11 mouse cellular contexts compared by ENCODE assay signal in genomic region chr7:19302264-19303045, GRCm38 (mm10). TPM values are rescaled to one million over a fixed set of nuclear protein-coding genes. Genes with fewer than 3 reads are reported as not detected.
DNase-seq lines count a peak whose midpoint lies in the region; ATAC-seq and TF ChIP-seq lines count a peak whose summit lies in the region.
"Had no signal": no experiment of that assay in that cellular context is flagged by ENCODE, and none has a peak within 500 bp of the region (broad histone marks: within the 10 kb centered on the region; RNA-seq: fewer than 3 reads in every experiment).

No protein-coding gene starts in this region.

- DNase-seq in forebrain, embryonic 14.5 days (ENCODE audit: low spot score): no peak
- no peak for DNase-seq in lung, postnatal 0 days (ENCODE audit: low spot score)
- DNase-seq: layer of hippocampus, postnatal 36 days had no signal

- no peaks in the 10 kb centered on the region for H3K9me3 ChIP-seq in megakaryocyte, embryonic 14.5 days
- no peaks in the 10 kb centered on the region for H3K9me3 ChIP-seq in forebrain, embryonic 14.5 days (replicated peaks; ENCODE audit: control insufficient read depth, low read length)
- no peaks in the 10 kb centered on the region for H3K9me3 ChIP-seq in intestine, postnatal 0 days (ENCODE audit: control insufficient read depth)
- H3K9me3 ChIP-seq in lung, postnatal 0 days (ENCODE audit: low read length): no peaks in the 10 kb centered on the region

- peak overlapping the region; percentile 88 for H3K4me3 ChIP-seq in megakaryocyte, embryonic 14.5 days (replicated peaks)
- peak overlapping the region; percentile 42; the same call in 1 of the 2 replicates for H3K4me3 ChIP-seq in forebrain, embryonic 14.5 days (ENCODE audit: low read depth, low read length)
- H3K4me3 ChIP-seq in intestine, postnatal 0 days (ENCODE audit: low read depth, low read length): 0 out of 2 replicates have a peak overlapping the region, but pooled peaks have one; percentile 43
- H3K4me3 ChIP-seq in olfactory bulb, adult 2 months (ENCODE audit: insufficient read depth, low read depth, low read length): peak overlapping the region; percentile 9; the same call in 1 of the 2 replicates
- no peak overlapping the region for H3K4me3 ChIP-seq in lung, postnatal 0 days (ENCODE audit: low read depth, low read length)

- 54% methylated on average over 13 of the region's 13 CpGs for WGBS in forebrain, embryonic 14.5 days
- WGBS in intestine, postnatal 0 days: 57% methylated on average over 13 of the region's 13 CpGs
- WGBS in olfactory bulb, adult 2 months: 57% methylated on average over 13 of the region's 13 CpGs
- WGBS in lung, postnatal 0 days: 52% methylated on average over 13 of the region's 13 CpGs

- H3K9ac ChIP-seq in forebrain, embryonic 14.5 days (ENCODE audit: low read length): peak overlapping the region; percentile 42; the same call in 1 of the 2 replicates
- no peak overlapping the region for H3K9ac ChIP-seq in intestine, postnatal 0 days (ENCODE audit: low read depth, low read length)
- no peak overlapping the region for H3K9ac ChIP-seq in lung, postnatal 0 days (replicated peaks; ENCODE audit: low read depth)

- ATAC-seq in megakaryocyte, adult 5-6 weeks (ENCODE audit: poor library complexity, severe bottlenecking): no peak
- ATAC-seq in forebrain, embryonic 14.5 days: no peak
- ATAC-seq in intestine, postnatal 0 days: no peak
- no peak for ATAC-seq in lung, postnatal 0 days
- no peak for ATAC-seq in erythroblast, adult 5-6 weeks (replicated peaks; ENCODE audit: low FRiP score, poor library complexity, severe bottlenecking)

- no peak overlapping the region for H3K27ac ChIP-seq in forebrain, embryonic 14.5 days (ENCODE audit: low read depth, low read length)
- no peak overlapping the region for H3K27ac ChIP-seq in intestine, postnatal 0 days (ENCODE audit: low read depth, low read length)
- no peak overlapping the region for H3K27ac ChIP-seq in olfactory bulb, adult 2 months (ENCODE audit: insufficient read depth, low read depth, low read length)
- H3K27ac ChIP-seq in lung, postnatal 0 days (ENCODE audit: low read length): no peak overlapping the region
- H3K27ac ChIP-seq: macrophage had no signal

- no peak for TF ChIP-seq CTCF in intestine, postnatal 0 days (IDR thresholded peaks at IDR 0.05; ENCODE audit: low read depth)
- TF ChIP-seq CTCF in olfactory bulb, adult 2 months (IDR thresholded peaks at IDR 0.05; ENCODE audit: insufficient read depth, low read depth, low read length): no peak
- no peak for TF ChIP-seq CTCF in lung, postnatal 0 days (IDR thresholded peaks at IDR 0.05)

- TF ChIP-seq EP300 in lung, postnatal 0 days (IDR thresholded peaks at IDR 0.05): no peak

- no peak for TF ChIP-seq POLR2A in olfactory bulb, adult 2 months (IDR thresholded peaks at IDR 0.05; ENCODE audit: insufficient read depth, low read depth, low read length)

- H3K36me3 ChIP-seq in megakaryocyte, embryonic 14.5 days (replicated peaks; ENCODE audit: low read length): no peaks in the 10 kb centered on the region
- H3K36me3 ChIP-seq in forebrain, embryonic 14.5 days (ENCODE audit: control insufficient read depth, insufficient read depth, low read length): no peaks in the 10 kb centered on the region
- H3K36me3 ChIP-seq in intestine, postnatal 0 days (ENCODE audit: control insufficient read depth, insufficient read depth): no peaks in the 10 kb centered on the region
- no peaks in the 10 kb centered on the region for H3K36me3 ChIP-seq in lung, postnatal 0 days (ENCODE audit: insufficient read depth, low read length)

- H3K4me1 ChIP-seq in megakaryocyte, embryonic 14.5 days: peaks cover 63% of the 10 kb centered on the region
- peaks cover 4% of the 10 kb centered on the region; the same call in 1 of the 2 replicates for H3K4me1 ChIP-seq in forebrain, embryonic 14.5 days (ENCODE audit: control insufficient read depth, insufficient read depth, low read length)
- H3K4me1 ChIP-seq in intestine, postnatal 0 days (replicated peaks; ENCODE audit: control insufficient read depth, insufficient read depth, low read length): peaks cover 4% of the 10 kb centered on the region
- H3K4me1 ChIP-seq in olfactory bulb, adult 2 months (ENCODE audit: control insufficient read depth, insufficient read depth, low read length): peaks cover 33% of the 10 kb centered on the region
- H3K4me1 ChIP-seq in lung, postnatal 0 days (ENCODE audit: insufficient read depth, low read depth, low read length): peaks cover 10% of the 10 kb centered on the region; the same call in 1 of the 2 replicates

- H3K4me2 ChIP-seq in forebrain, embryonic 14.5 days (ENCODE audit: low read length): peak overlapping the region; percentile 48
- no peak overlapping the region for H3K4me2 ChIP-seq in intestine, postnatal 0 days (replicated peaks; ENCODE audit: low read depth)
- no peak overlapping the region for H3K4me2 ChIP-seq in lung, postnatal 0 days (replicated peaks; ENCODE audit: low read depth, low read length)

- H3K27me3 ChIP-seq in megakaryocyte, embryonic 14.5 days (replicated peaks): peaks cover 51% of the 10 kb centered on the region
- H3K27me3 ChIP-seq in forebrain, embryonic 14.5 days (replicated peaks; ENCODE audit: control insufficient read depth, insufficient read depth, low read length): peaks cover 48% of the 10 kb centered on the region
- H3K27me3 ChIP-seq in intestine, postnatal 0 days (replicated peaks; ENCODE audit: control insufficient read depth, insufficient read depth, low read length): peaks cover 60% of the 10 kb centered on the region
- peaks cover 52% of the 10 kb centered on the region for H3K27me3 ChIP-seq in lung, postnatal 0 days (replicated peaks; ENCODE audit: insufficient read depth, low read length)
- H3K27me3 ChIP-seq: Patski had no signal

RNA-seq across cellular contexts. Expression of gene Fosb, which starts 7.4 kb away (rescaled TPM):
- 12.9 and 33.1 TPM in 2 replicates for polyA plus RNA-seq in megakaryocyte, embryonic 14.5 days (2012; ENCODE audit: insufficient read depth, low replicate concordance)
- total RNA-seq in megakaryocyte, adult 5-6 weeks (2015): 24.0 and 25.4 TPM in 2 replicates
- total RNA-seq in megakaryocyte, adult 5-6 weeks (2017): 26.9 and 30.4 TPM in 2 replicates
- 0.17 TPM in 1 of 2 replicates, not detected in the other for polyA plus RNA-seq in forebrain, embryonic 14.5 days (2014; fragmentation: Nextera tagmentation; extraction: Ambion mirVana)
- 0.12 and 0.54 TPM in 2 replicates for polyA plus RNA-seq in intestine, postnatal 0 days (2015; fragmentation: Nextera tagmentation; extraction: Ambion mirVana)
- not detected in 2 replicates for polyA plus RNA-seq in olfactory bulb, adult 2 months (2012; ENCODE audit: insufficient read depth, insufficient read length, low replicate concordance, missing spikeins)
- 0.17 and 0.44 TPM in 2 replicates for polyA plus RNA-seq in lung, postnatal 0 days (2015; fragmentation: Nextera tagmentation; extraction: Ambion mirVana)
- total RNA-seq in erythroblast, adult 5-6 weeks (2015; ENCODE audit: low replicate concordance): 2.9 and 3.1 TPM in 2 replicates
- total RNA-seq in erythroblast, adult 5-6 weeks (2017; ENCODE audit: low replicate concordance): 2.2 and 3.8 TPM in 2 replicates

RNA-seq across cellular contexts. Expression of gene Rtn2, which starts 20.0 kb away (rescaled TPM):
- polyA plus RNA-seq in megakaryocyte, embryonic 14.5 days (2012; ENCODE audit: insufficient read depth, low replicate concordance): 6.1 and 8.4 TPM in 2 replicates
- total RNA-seq in megakaryocyte, adult 5-6 weeks (2015): 0.48 TPM in 1 of 2 replicates, not detected in the other
- not detected in 2 replicates for total RNA-seq in megakaryocyte, adult 5-6 weeks (2017)
- polyA plus RNA-seq in forebrain, embryonic 14.5 days (2014; fragmentation: Nextera tagmentation; extraction: Ambion mirVana): 102 and 109 TPM in 2 replicates
- polyA plus RNA-seq in intestine, postnatal 0 days (2015; fragmentation: Nextera tagmentation; extraction: Ambion mirVana): 7.1 and 9.3 TPM in 2 replicates
- not detected in 2 replicates for polyA plus RNA-seq in olfactory bulb, adult 2 months (2012; ENCODE audit: insufficient read depth, insufficient read length, low replicate concordance, missing spikeins)
- 23.8 and 26.6 TPM in 2 replicates for polyA plus RNA-seq in lung, postnatal 0 days (2015; fragmentation: Nextera tagmentation; extraction: Ambion mirVana)
- not detected in 2 replicates for total RNA-seq in erythroblast, adult 5-6 weeks (2015; ENCODE audit: low replicate concordance)
- not detected in 2 replicates for total RNA-seq in erythroblast, adult 5-6 weeks (2017; ENCODE audit: low replicate concordance)

RNA-seq across cellular contexts. Expression of gene Ppm1n, which starts 22.6 kb away (rescaled TPM):
- not detected in 2 replicates for polyA plus RNA-seq in megakaryocyte, embryonic 14.5 days (2012; ENCODE audit: insufficient read depth, low replicate concordance)
- total RNA-seq in megakaryocyte, adult 5-6 weeks (2015): not detected in 2 replicates
- not detected in 2 replicates for total RNA-seq in megakaryocyte, adult 5-6 weeks (2017)
- 0.30 and 0.67 TPM in 2 replicates for polyA plus RNA-seq in forebrain, embryonic 14.5 days (2014; fragmentation: Nextera tagmentation; extraction: Ambion mirVana)
- 0.12 and 0.14 TPM in 2 replicates for polyA plus RNA-seq in intestine, postnatal 0 days (2015; fragmentation: Nextera tagmentation; extraction: Ambion mirVana)
- not detected in 2 replicates for polyA plus RNA-seq in olfactory bulb, adult 2 months (2012; ENCODE audit: insufficient read depth, insufficient read length, low replicate concordance, missing spikeins)
- polyA plus RNA-seq in lung, postnatal 0 days (2015; fragmentation: Nextera tagmentation; extraction: Ambion mirVana): not detected in 2 replicates
- total RNA-seq in erythroblast, adult 5-6 weeks (2015; ENCODE audit: low replicate concordance): not detected in 2 replicates
- not detected in 2 replicates for total RNA-seq in erythroblast, adult 5-6 weeks (2017; ENCODE audit: low replicate concordance)
- total RNA-seq: common myeloid progenitor, adult 5-6 weeks had no signal
- polyA plus RNA-seq: macrophage had no signal

RNA-seq across cellular contexts. Expression of gene Vasp, which starts 30.8 kb away (rescaled TPM):
- polyA plus RNA-seq in megakaryocyte, embryonic 14.5 days (2012; ENCODE audit: insufficient read depth, low replicate concordance): 828 and 2,423 TPM in 2 replicates
- 122 and 129 TPM in 2 replicates for total RNA-seq in megakaryocyte, adult 5-6 weeks (2015)
- total RNA-seq in megakaryocyte, adult 5-6 weeks (2017): 180 and 227 TPM in 2 replicates
- 27.1 and 32.3 TPM in 2 replicates for polyA plus RNA-seq in forebrain, embryonic 14.5 days (2014; fragmentation: Nextera tagmentation; extraction: Ambion mirVana)
- 98.5 and 106 TPM in 2 replicates for polyA plus RNA-seq in intestine, postnatal 0 days (2015; fragmentation: Nextera tagmentation; extraction: Ambion mirVana)
- not detected in 2 replicates for polyA plus RNA-seq in olfactory bulb, adult 2 months (2012; ENCODE audit: insufficient read depth, insufficient read length, low replicate concordance, missing spikeins)
- 109 and 121 TPM in 2 replicates for polyA plus RNA-seq in lung, postnatal 0 days (2015; fragmentation: Nextera tagmentation; extraction: Ambion mirVana)
- total RNA-seq in erythroblast, adult 5-6 weeks (2015; ENCODE audit: low replicate concordance): 34.6 and 35.9 TPM in 2 replicates
- total RNA-seq in erythroblast, adult 5-6 weeks (2017; ENCODE audit: low replicate concordance): 32.5 and 56.6 TPM in 2 replicates

RNA-seq across cellular contexts. Expression of gene Ercc1, which starts 42.1 kb away (rescaled TPM):
- 36.5 and 52.2 TPM in 2 replicates for polyA plus RNA-seq in megakaryocyte, embryonic 14.5 days (2012; ENCODE audit: insufficient read depth, low replicate concordance)
- 18.9 and 26.4 TPM in 2 replicates for total RNA-seq in megakaryocyte, adult 5-6 weeks (2015)
- 17.5 and 21.4 TPM in 2 replicates for total RNA-seq in megakaryocyte, adult 5-6 weeks (2017)
- polyA plus RNA-seq in forebrain, embryonic 14.5 days (2014; fragmentation: Nextera tagmentation; extraction: Ambion mirVana): 99.5 and 101 TPM in 2 replicates
- polyA plus RNA-seq in intestine, postnatal 0 days (2015; fragmentation: Nextera tagmentation; extraction: Ambion mirVana): 22.1 and 27.1 TPM in 2 replicates
- polyA plus RNA-seq in olfactory bulb, adult 2 months (2012; ENCODE audit: insufficient read depth, insufficient read length, low replicate concordance, missing spikeins): not detected in 2 replicates
- polyA plus RNA-seq in lung, postnatal 0 days (2015; fragmentation: Nextera tagmentation; extraction: Ambion mirVana): 51.0 and 57.8 TPM in 2 replicates
- total RNA-seq in erythroblast, adult 5-6 weeks (2015; ENCODE audit: low replicate concordance): 8.6 and 8.8 TPM in 2 replicates
- 4.6 and 5.2 TPM in 2 replicates for total RNA-seq in erythroblast, adult 5-6 weeks (2017; ENCODE audit: low replicate concordance)
